Mouse (Mus musculus) limb, embryonic 11.5 days (tissue): ENCODE data around the gene Fev. TPM values are rescaled to one million over a fixed set of nuclear protein-coding genes. Genes with fewer than 3 reads are reported as not detected.

Experiments
- ATAC-seq: fragments of 200-750 bp; cut with Nextera tagmentation; 2 replicates; pipeline ENCODE4 v1.8.0; 2017; ENCODE audit warnings: low read depth; ENCODE audit not compliant: insufficient number of reproducible peaks, low FRiP score, low TSS enrichment
- DNase-seq: peaks from one replicate; pipeline ENCODE4 v3.0.0-alpha.2; 2015; ENCODE audit warnings: low spot score
- H3K27ac ChIP-seq: fragments of 300-500 bp; sonication (generic); replicated peaks from 2 replicates; pipeline ENCODE4 v1.5.1; 2014; ENCODE audit warnings: low read depth, mild to moderate bottlenecking, low read length
- H3K27me3 ChIP-seq: fragments of 300-500 bp; sonication (generic); 2 replicates; pipeline ENCODE4 v1.6.1; 2014; ENCODE audit warnings: mild to moderate bottlenecking, low read length, mixed read lengths; ENCODE audit not compliant: control insufficient read depth, insufficient read depth
- H3K36me3 ChIP-seq: fragments of 300-500 bp; sonication (generic); 2 replicates; pipeline ENCODE4 v1.6.1; 2014; ENCODE audit warnings: mild to moderate bottlenecking, low read length, moderate library complexity, mixed read lengths; ENCODE audit not compliant: control insufficient read depth, insufficient read depth
- H3K4me1 ChIP-seq: fragments of 300-500 bp; sonication (generic); 2 replicates; pipeline ENCODE4 v1.6.1; 2014; ENCODE audit warnings: low read length, mixed read lengths; ENCODE audit not compliant: control insufficient read depth, insufficient read depth
- H3K4me2 ChIP-seq: fragments of 300-500 bp; sonication (generic); 2 replicates; pipeline ENCODE4 v1.6.1; 2014; ENCODE audit warnings: low read depth, mild to moderate bottlenecking, moderate library complexity; ENCODE audit not compliant: severe bottlenecking
- H3K4me3 ChIP-seq: fragments of 300-500 bp; sonication (generic); 2 replicates; pipeline ENCODE4 v1.5.1; 2014; ENCODE audit warnings: low read depth, low read length
- H3K9ac ChIP-seq: fragments of 300-500 bp; sonication (generic); 2 replicates; pipeline ENCODE4 v1.6.1; 2014; ENCODE audit warnings: mild to moderate bottlenecking, low read length
- H3K9me3 ChIP-seq: fragments of 300-500 bp; sonication (generic); 2 replicates; pipeline ENCODE4 v1.6.1; 2016; ENCODE audit warnings: low read length; ENCODE audit not compliant: control insufficient read depth
- whole genome bisulfite sequencing: fragments of 180-500 bp; shearing (Covaris S2); extraction: QIAGEN DNeasy Blood & Tissue Kit; methylation state at CpG from one replicate; pipeline ENCODE4 v1.1.7; 2014; 5-methylcytosine and 5-hydroxymethylcytosine counted together
- polyA plus RNA-seq: library from polyadenylated mRNA; unstranded; fragments of >200 nt; fragmentation: Nextera tagmentation; extraction: Ambion mirVana; gene quantifications from 2 replicates; pipeline ENCODE4 v1.2.1, GENCODE M21; 2014

Fev gene
- polyA plus RNA-seq, 1 experiment from 2014 or later = not detected

- H3K27me3 ChIP-seq = peaks cover 79% of the 10 kb centered on the region
- H3K4me2 ChIP-seq = peak within 1 kb of the TSS; percentile 98
- peak; percentile 83 for ATAC-seq
- H3K36me3 ChIP-seq = no peaks in the 10 kb centered on the region
- H3K4me1 ChIP-seq = peaks cover 11% of the 10 kb centered on the region
- H3K27ac ChIP-seq = no peak within 1 kb of the TSS
- peak within 1 kb of the TSS; percentile 53 for H3K9ac ChIP-seq
- peak within 1 kb of the TSS; percentile 47 for H3K4me3 ChIP-seq
- WGBS = 3% methylated on average over 37 of the region's 39 CpGs
- H3K9me3 ChIP-seq = no peaks in the 10 kb centered on the region
- peak; percentile 91 for DNase-seq
Observed at GRCm38 (mm10) chr1:74854306-74855056, 30.7 kb downstream of the Fev start, which contains the start of gene Cdk5r2. Gene Cdk5r2 (plus strand): TSS chr1:74854934.

GRCm38 (mm10) chr1:74851001-74851775, 34.0 kb downstream of the Fev start:
- H3K4me2 ChIP-seq = no peak overlapping the region
- no peaks in the 10 kb centered on the region for H3K9me3 ChIP-seq
- H3K9ac ChIP-seq = no peak overlapping the region
- ATAC-seq (no peak), DNase-seq (no peak)
- no peak overlapping the region for H3K27ac ChIP-seq
- peaks cover 48% of the 10 kb centered on the region for H3K27me3 ChIP-seq
- H3K36me3 ChIP-seq = no peaks in the 10 kb centered on the region
- H3K4me3 ChIP-seq = no peak overlapping the region
- H3K4me1 ChIP-seq = peaks cover 11% of the 10 kb centered on the region
- WGBS = 27% methylated on average over 6 of the region's 6 CpGs

GRCm38 (mm10) chr1:74850251-74850650, 35.0 kb downstream of the Fev start:
- Histone ChIP-seq H3K4me2 (no peak overlapping the region), H3K9ac (no peak overlapping the region), H3K27me3 (peaks cover 38% of the 10 kb centered on the region), H3K4me1 (peaks cover 5% of the 10 kb centered on the region), H3K4me3 (no peak overlapping the region), H3K36me3 (no peaks in the 10 kb centered on the region), H3K27ac (no peak overlapping the region), H3K9me3 (no peaks in the 10 kb centered on the region)
- 27% methylated on average over 6 of the region's 6 CpGs for WGBS
- ATAC-seq (no peak), DNase-seq (no peak)

GRCm38 (mm10) chr1:74848946-74849345, 36.3 kb downstream of the Fev start:
- H3K27ac ChIP-seq = no peak overlapping the region
- no peak overlapping the region for H3K4me2 ChIP-seq
- H3K27me3 ChIP-seq = peaks cover 28% of the 10 kb centered on the region
- no peaks in the 10 kb centered on the region; the same call in 1 of the 2 replicates for H3K4me1 ChIP-seq
- H3K4me3 ChIP-seq = no peak overlapping the region
- ATAC-seq = no peak
- H3K9me3 ChIP-seq = no peaks in the 10 kb centered on the region
- no peak overlapping the region for H3K9ac ChIP-seq
- DNase-seq = no peak
- 53% methylated on average over 5 of the region's 5 CpGs for WGBS
- H3K36me3 ChIP-seq = no peaks in the 10 kb centered on the region

- no peak for DNase-seq
- Histone ChIP-seq H3K27ac (no peak overlapping the region), H3K4me1 (no peaks in the 10 kb centered on the region; the same call in 1 of the 2 replicates), H3K4me2 (no peak overlapping the region), H3K9me3 (no peaks in the 10 kb centered on the region), H3K4me3 (no peak overlapping the region), H3K27me3 (peaks cover 12% of the 10 kb centered on the region), H3K36me3 (no peaks in the 10 kb centered on the region), H3K9ac (no peak overlapping the region)
- no peak for ATAC-seq
- WGBS = 30% methylated on average over 9 of the region's 9 CpGs
Observed at GRCm38 (mm10) chr1:74846341-74846740, 38.9 kb downstream of the Fev start.

GRCm38 (mm10) chr1:74843090-74843489, 42.1 kb downstream of the Fev start:
- no peak for DNase-seq
- Histone ChIP-seq H3K9me3 (no peaks in the 10 kb centered on the region), H3K27me3 (no peaks in the 10 kb centered on the region), H3K4me3 (no peak overlapping the region), H3K9ac (no peak overlapping the region), H3K27ac (no peak overlapping the region), H3K4me2 (no peak overlapping the region), H3K36me3 (no peaks in the 10 kb centered on the region), H3K4me1 (no peaks in the 10 kb centered on the region; the same call in 1 of the 2 replicates)
- ATAC-seq = no peak
- 90% methylated on average over 5 of the region's 5 CpGs for WGBS

- WGBS = 80% methylated on average over 3 of the region's 3 CpGs
- DNase-seq = no peak
Observed at GRCm38 (mm10) chr1:74833255-74833654, 52.0 kb downstream of the Fev start.

More at GRCm38 (mm10) chr1:74833255-74833654, 52.0 kb downstream of the Fev start:
- H3K27ac ChIP-seq = no peak overlapping the region
- no peak overlapping the region for H3K4me2 ChIP-seq
- H3K4me1 ChIP-seq = no peaks in the 10 kb centered on the region
- H3K9ac ChIP-seq = no peak overlapping the region
- no peak for ATAC-seq
- H3K9me3 ChIP-seq = no peaks in the 10 kb centered on the region
- H3K27me3 ChIP-seq = no peaks in the 10 kb centered on the region
- no peak overlapping the region for H3K4me3 ChIP-seq
- H3K36me3 ChIP-seq = no peaks in the 10 kb centered on the region
